Mouse (Mus musculus) forebrain, embryonic 16.5 days (tissue): ENCODE data around the gene Map7. TPM values are rescaled to one million over a fixed set of nuclear protein-coding genes. Genes with fewer than 3 reads are reported as not detected.

Experiments
- ATAC-seq: fragments of 200-750 bp; cut with Nextera tagmentation; 2 replicates; pipeline ENCODE4 v1.8.0; 2017; ENCODE audit warnings: mild to moderate bottlenecking, moderate library complexity
- H3K27ac ChIP-seq: fragments of 300-500 bp; sonication (generic); 2 replicates; pipeline ENCODE4 v1.5.1; 2014; ENCODE audit warnings: low read length, control low read depth
- H3K27me3 ChIP-seq: fragments of 300-500 bp; sonication (generic); replicated peaks from 2 replicates; pipeline ENCODE4 v1.6.1; 2014; ENCODE audit warnings: low read length; ENCODE audit not compliant: control insufficient read depth, insufficient read depth
- H3K36me3 ChIP-seq: fragments of 300-500 bp; sonication (generic); 2 replicates; pipeline ENCODE4 v1.6.1; 2014; ENCODE audit not compliant: control insufficient read depth, insufficient read depth
- H3K4me1 ChIP-seq: fragments of 300-500 bp; sonication (generic); replicated peaks from 2 replicates; pipeline ENCODE4 v1.6.1; 2014; ENCODE audit warnings: low read length; ENCODE audit not compliant: control insufficient read depth, insufficient read depth
- H3K4me2 ChIP-seq: fragments of 300-500 bp; sonication (generic); 2 replicates; pipeline ENCODE4 v1.6.1; 2014; ENCODE audit warnings: mild to moderate bottlenecking, low read length, control low read depth
- H3K4me3 ChIP-seq: fragments of 300-500 bp; sonication (generic); replicated peaks from 2 replicates; pipeline ENCODE4 v1.5.1; 2014; ENCODE audit warnings: mild to moderate bottlenecking, low read length, control low read depth
- H3K9ac ChIP-seq: fragments of 300-500 bp; sonication (generic); replicated peaks from 2 replicates; pipeline ENCODE4 v1.6.1; 2014; ENCODE audit warnings: low read depth, low read length, control low read depth
- H3K9me3 ChIP-seq: fragments of 300-500 bp; sonication (generic); 2 replicates; pipeline ENCODE4 v1.6.1; 2016; ENCODE audit warnings: low read length; ENCODE audit not compliant: control insufficient read depth
- WGBS: fragments of 180-500 bp; shearing (Covaris S2); extraction: QIAGEN DNeasy Blood & Tissue Kit; methylation state at CpG from one replicate; pipeline ENCODE4 v1.1.7; 2014; 5-methylcytosine and 5-hydroxymethylcytosine counted together
- polyA plus RNA-seq: library from polyadenylated mRNA; unstranded; fragments of >200 nt; fragmentation: Nextera tagmentation; extraction: Ambion mirVana; gene quantifications from 2 replicates; pipeline ENCODE4 v1.2.1, GENCODE M21; 2015

Gene Map7
- polyA plus RNA-seq, 1 experiment from 2014 or later: 8.2 TPM

DNA sequence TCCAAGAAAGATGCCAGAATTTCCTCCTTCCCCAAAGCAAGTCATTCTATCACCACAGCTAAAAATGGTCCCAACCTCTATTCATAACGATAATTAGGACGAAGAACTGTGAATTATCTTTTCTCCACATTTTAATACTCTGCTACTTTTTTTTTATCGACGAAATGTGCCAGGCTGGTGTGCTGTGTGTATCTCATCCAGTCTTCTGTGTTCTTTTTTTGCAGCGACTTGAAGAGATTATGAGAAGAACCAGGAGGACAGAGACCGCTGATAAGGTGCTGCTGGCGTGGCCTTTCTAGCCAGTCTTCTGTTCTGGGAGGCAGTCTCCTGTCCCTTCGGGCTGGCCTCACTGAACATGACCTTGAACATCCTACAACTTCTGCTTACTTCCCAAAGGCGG is 125.8 kb downstream of the Map7 start:
- Histone ChIP-seq H3K27ac (no peak overlapping the region), H3K9ac (no peak overlapping the region), H3K4me2 (no peak overlapping the region), H3K36me3 (no peaks in the 10 kb centered on the region), H3K4me3 (no peak overlapping the region), H3K9me3 (no peaks in the 10 kb centered on the region), H3K4me1 (no peaks in the 10 kb centered on the region), H3K27me3 (no peaks in the 10 kb centered on the region)
- 93% methylated on average over 9 of the region's 9 CpGs for WGBS
- ATAC-seq: no peak

DNA sequence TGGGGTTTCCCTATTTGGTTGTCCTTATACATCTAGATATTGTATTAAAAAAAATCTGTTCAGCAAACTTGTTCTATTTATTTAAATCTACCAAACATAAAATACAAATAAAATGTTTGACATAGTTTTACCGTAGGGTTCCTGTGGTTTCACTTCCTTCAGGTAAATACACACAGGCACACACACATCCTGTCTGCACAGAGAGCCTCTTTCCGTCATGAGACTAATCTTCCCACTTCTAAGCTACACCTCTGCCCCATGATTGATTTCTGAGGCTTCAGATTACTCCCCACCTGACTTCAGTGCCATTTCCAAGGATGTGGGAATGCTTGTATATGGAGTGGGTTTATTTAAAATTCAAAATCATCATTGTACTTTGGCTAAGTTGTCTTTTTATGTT is 133.2 kb downstream of the Map7 start:
- WGBS: 77% methylated on average over 2 of the region's 2 CpGs
- Histone ChIP-seq H3K9ac (no peak overlapping the region), H3K4me1 (peaks cover 13% of the 10 kb centered on the region), H3K9me3 (no peaks in the 10 kb centered on the region), H3K4me2 (no peak overlapping the region), H3K4me3 (no peak overlapping the region), H3K36me3 (no peaks in the 10 kb centered on the region), H3K27me3 (no peaks in the 10 kb centered on the region), H3K27ac (no peak overlapping the region)
- no peak for ATAC-seq

DNA sequence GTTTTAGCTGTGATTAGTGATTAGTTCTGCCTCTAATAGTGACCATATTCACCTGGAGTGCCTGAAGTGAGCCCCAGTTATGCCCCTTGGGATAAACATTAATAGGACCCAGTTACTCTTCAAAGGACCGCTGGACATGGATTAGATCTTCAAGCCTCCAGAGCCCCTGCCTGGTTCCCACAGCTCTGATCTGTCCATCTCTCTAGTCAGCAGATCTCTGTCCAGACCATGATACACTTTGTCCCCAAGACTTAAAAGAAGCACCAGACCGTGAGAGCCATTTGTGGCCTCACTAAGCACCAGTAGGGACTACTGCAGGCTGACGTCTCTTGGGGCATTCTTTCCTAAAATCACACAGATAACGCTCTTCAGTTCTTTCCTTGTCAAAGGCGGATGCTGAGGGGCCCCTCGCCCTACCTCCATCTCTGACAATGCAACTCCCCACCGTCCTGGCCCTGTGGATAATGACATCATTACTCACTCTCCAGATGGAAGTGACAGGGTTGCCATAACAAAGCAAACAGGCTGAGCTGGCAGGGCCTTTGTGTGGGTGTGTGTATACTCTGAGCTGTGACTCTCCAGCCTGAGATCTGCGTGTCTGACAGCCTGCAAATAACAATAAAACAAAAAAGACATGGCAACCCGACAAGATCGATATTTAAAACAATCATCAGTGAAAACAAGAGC is 137.2 kb downstream of the Map7 start:
- H3K9ac ChIP-seq: peak overlapping the region; percentile 36
- no peaks in the 10 kb centered on the region for H3K36me3 ChIP-seq
- no peaks in the 10 kb centered on the region for H3K27me3 ChIP-seq
- H3K27ac ChIP-seq: peak overlapping the region; percentile 65; the same call in 1 of the 2 replicates
- 2% methylated on average over 10 of the region's 10 CpGs for WGBS
- peak overlapping the region; percentile 15 for H3K4me2 ChIP-seq
- H3K9me3 ChIP-seq: no peaks in the 10 kb centered on the region
- ATAC-seq: peak; percentile 88
- peaks cover 19% of the 10 kb centered on the region for H3K4me1 ChIP-seq
- H3K4me3 ChIP-seq: no peak overlapping the region

DNA sequence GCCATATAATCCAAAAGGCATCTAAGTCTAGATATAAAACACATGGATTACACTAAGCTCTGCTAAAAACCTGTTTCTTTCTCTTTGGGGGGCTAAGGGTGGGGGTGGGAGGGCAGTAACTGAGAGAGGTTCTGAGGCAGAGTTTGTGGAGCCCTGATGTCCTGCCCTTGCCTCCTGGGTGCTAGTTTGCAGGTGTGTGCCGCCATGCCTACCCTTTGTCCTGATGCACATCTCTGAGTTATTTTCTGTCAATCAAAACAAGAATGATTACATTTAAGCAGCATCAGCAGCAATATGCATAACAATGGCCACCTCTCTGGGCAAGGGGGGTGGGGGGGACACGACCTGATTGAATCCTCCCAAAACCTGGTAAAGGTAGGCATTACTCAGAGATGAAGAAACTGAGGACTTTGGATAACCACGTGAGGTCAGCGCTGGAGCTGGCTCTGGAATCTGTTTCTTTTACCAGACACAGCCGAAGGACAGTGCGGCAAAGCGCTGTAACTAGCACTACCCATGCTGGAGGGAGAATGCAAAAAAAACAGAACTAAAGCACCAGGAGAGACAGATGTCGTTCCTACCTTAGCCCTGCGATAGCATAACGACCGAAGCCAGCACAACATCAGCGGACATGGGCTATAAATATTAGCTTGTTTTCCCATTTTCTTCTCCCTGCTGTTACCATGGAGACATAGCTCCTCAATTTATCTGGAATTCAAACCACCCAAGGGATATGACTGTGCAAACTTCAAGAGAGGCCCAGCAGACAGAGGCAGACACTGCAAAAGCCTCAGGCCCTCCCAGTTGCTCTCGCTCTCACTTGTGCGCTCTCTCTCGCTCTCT is 137.9 kb downstream of the Map7 start:
- Histone ChIP-seq H3K9me3 (no peaks in the 10 kb centered on the region), H3K4me3 (no peak overlapping the region; the same call in 1 of the 2 replicates), H3K27ac (peak overlapping the region; percentile 66), H3K9ac (peak overlapping the region; percentile 36), H3K36me3 (no peaks in the 10 kb centered on the region), H3K4me2 (peak overlapping the region; percentile 31), H3K4me1 (peaks cover 24% of the 10 kb centered on the region), H3K27me3 (no peaks in the 10 kb centered on the region)
- ATAC-seq: peak; percentile 64
- WGBS: 23% methylated on average over 15 of the region's 15 CpGs

DNA sequence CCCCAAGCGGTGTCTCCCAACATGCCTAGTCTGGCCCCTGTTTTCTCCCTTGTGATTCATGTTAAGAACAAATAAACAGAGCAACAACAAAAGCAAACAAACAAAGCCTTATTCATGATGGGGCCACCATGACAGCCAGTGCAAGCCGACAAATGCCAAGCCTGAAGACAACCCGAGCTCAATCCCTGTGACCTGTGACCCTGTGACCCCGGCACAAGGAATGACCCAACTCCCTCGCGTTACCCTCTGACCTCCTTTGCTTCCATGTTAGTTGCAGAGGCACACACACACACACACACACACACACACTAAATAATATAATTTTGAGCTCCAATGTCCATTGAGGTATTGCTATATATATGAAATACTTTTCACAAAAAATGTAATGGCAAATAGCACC is 139.1 kb downstream of the Map7 start:
- Histone ChIP-seq H3K9me3 (no peaks in the 10 kb centered on the region), H3K27me3 (no peaks in the 10 kb centered on the region), H3K9ac (no peak overlapping the region), H3K36me3 (no peaks in the 10 kb centered on the region), H3K27ac (no peak overlapping the region), H3K4me2 (no peak overlapping the region), H3K4me3 (no peak overlapping the region), H3K4me1 (peaks cover 24% of the 10 kb centered on the region)
- no peak for ATAC-seq
- 58% methylated on average over 6 of the region's 6 CpGs for WGBS

DNA sequence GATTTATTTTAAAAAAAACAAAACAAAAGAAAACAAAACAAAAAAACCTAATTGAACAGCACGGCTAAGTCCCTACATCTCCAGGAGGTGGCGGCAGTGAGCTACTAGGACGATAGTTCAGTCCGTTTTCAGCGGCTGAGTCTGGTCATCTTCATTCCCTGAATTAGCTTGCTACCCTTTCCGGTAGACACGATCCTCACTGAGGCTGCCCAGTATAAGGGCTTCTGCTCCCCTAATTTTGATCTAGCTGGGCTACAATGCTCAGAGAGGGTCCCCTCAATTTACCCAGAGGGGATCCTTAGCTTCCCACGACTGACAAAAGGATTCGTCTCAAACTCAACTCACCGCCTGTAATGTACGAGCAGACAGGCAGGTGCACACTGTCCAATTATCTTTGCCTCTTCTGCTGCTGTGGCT is 142.2 kb downstream of the Map7 start:
- Histone ChIP-seq H3K27me3 (no peaks in the 10 kb centered on the region), H3K36me3 (no peaks in the 10 kb centered on the region), H3K9ac (peak overlapping the region; percentile 57), H3K4me3 (peak overlapping the region; percentile 37), H3K27ac (no peak overlapping the region), H3K9me3 (no peaks in the 10 kb centered on the region), H3K4me2 (peak overlapping the region; percentile 60), H3K4me1 (peaks cover 21% of the 10 kb centered on the region)
- 3% methylated on average over 11 of the region's 11 CpGs for WGBS
- peak; percentile 37; the same call in 1 of the 2 replicates for ATAC-seq

DNA sequence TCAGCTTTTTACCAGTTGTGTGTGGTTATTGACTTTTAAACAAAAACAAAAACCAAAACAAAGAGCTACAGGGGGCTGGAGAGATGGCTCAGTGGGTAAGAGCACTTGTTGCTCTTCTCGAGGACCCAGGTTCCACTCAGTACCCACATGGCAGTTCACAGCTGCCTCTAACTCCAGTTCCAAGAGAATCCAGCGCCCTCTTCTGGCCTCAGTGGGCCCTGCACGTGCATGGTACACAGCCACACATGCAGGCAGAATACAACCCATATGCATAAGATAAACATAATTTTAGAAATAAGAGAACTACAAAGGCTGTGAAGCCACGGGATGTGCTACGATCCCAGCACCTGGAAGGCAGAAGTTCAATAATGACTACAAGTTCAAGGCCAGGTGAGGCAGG is 147.7 kb downstream of the Map7 start:
- Histone ChIP-seq H3K4me2 (no peak overlapping the region), H3K4me3 (no peak overlapping the region), H3K27me3 (no peaks in the 10 kb centered on the region), H3K36me3 (no peaks in the 10 kb centered on the region), H3K9ac (no peak overlapping the region), H3K9me3 (no peaks in the 10 kb centered on the region), H3K27ac (no peak overlapping the region), H3K4me1 (no peaks in the 10 kb centered on the region)
- WGBS: 76% methylated on average over 5 of the region's 5 CpGs
- ATAC-seq: no peak

DNA sequence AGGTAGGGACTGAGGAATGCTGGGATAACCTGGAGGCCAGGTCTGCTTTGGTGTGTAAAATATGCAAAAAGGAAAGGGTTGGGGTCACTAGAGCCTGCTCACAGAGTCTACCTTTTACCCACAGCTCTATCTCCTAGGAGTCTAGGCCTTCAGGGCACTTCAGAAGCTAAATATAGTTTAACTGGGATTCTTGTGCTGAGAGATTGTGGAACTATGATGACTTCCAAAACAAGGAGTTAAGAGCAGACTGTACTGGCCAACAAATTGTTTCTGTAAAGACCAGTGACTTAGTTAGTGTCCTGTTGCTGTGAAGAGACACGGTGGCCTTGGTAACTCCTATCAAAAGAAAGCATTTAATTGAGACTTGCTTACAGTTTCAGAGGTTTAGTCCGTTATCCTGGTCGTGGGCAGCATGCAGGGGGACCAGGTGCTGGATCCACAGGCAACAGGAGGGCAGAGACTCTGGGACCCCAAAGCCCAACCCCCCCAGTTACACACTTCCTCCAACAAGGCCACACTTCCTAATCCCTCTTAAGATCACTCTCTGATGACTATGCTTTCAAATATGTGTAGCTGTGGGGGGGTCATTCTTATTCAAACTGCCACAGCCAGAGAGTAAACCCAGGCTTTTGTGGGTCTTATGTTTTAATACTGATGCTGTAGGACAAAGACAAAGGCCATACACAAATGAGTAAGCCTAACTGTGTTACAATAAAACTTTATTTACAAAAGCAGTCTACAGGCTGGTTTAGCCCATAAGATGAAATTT is 150.1 kb downstream of the Map7 start:
- H3K36me3 ChIP-seq: no peaks in the 10 kb centered on the region
- H3K27ac ChIP-seq: no peak overlapping the region
- no peak overlapping the region for H3K9ac ChIP-seq
- no peaks in the 10 kb centered on the region for H3K27me3 ChIP-seq
- no peaks in the 10 kb centered on the region for H3K9me3 ChIP-seq
- ATAC-seq: no peak
- 21% methylated on average over 3 of the region's 3 CpGs for WGBS
- no peaks in the 10 kb centered on the region for H3K4me1 ChIP-seq
- no peak overlapping the region for H3K4me2 ChIP-seq
- no peak overlapping the region for H3K4me3 ChIP-seq

DNA sequence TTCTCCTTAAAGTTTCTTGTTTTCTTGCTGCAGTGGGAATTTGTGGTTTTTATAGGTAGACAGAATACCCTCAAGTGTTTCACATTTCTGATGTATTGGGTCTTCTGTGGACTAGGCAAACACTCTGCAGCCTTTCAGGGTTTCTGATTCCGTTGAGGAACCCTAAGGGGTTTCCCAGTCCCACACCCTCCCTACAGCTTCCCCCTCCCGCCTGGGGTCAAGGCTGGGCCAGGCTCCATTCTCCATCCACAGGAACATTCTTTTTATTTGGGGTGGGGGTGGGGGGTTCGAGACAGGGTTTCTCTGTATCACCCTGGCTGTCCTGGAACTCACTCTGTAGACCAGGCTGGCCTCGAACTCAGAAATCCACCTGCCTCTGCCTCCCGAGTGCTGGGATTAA is 150.8 kb downstream of the Map7 start:
- ATAC-seq: no peak
- no peaks in the 10 kb centered on the region for H3K4me1 ChIP-seq
- H3K27me3 ChIP-seq: no peaks in the 10 kb centered on the region
- no peak overlapping the region for H3K9ac ChIP-seq
- H3K36me3 ChIP-seq: no peaks in the 10 kb centered on the region
- H3K4me2 ChIP-seq: no peak overlapping the region
- WGBS: 85% methylated on average over 5 of the region's 5 CpGs
- no peak overlapping the region for H3K4me3 ChIP-seq
- no peak overlapping the region for H3K27ac ChIP-seq
- H3K9me3 ChIP-seq: no peaks in the 10 kb centered on the region
